Mouse (Mus musculus) spleen, adult 2 months (tissue): Measurements from ENCODE around the gene Pigf. TPM values are rescaled to one million over a fixed set of nuclear protein-coding genes. Genes with fewer than 3 reads are reported as not detected.

Experiments
- DNase-seq, 2 experiments: peaks; one replicate each; pipeline versions ENCODE4 v3.0.0 to v3.0.0-alpha.2; 2012 to 2021; ENCODE audit warnings: low spot score in 2 of 2, low read depth in 1 of 2
- H3K27ac ChIP-seq: fragments of 200-500 bp; 2 replicates; pipeline ENCODE4 v1.5.1; 2012; ENCODE audit warnings: low read length, inconsistent platforms; ENCODE audit not compliant: insufficient read depth
- H3K27me3 ChIP-seq: fragments of 200-500 bp; 2 replicates; pipeline ENCODE4 v1.6.1; 2012; ENCODE audit warnings: mild to moderate bottlenecking, moderate library complexity, low read length, inconsistent platforms; ENCODE audit not compliant: control insufficient read depth, insufficient read depth
- H3K36me3 ChIP-seq: fragments of 200-500 bp; 2 replicates; pipeline ENCODE4 v1.6.1; 2012; ENCODE audit warnings: mild to moderate bottlenecking, low read length, inconsistent platforms; ENCODE audit not compliant: control insufficient read depth, insufficient read depth
- H3K4me1 ChIP-seq: fragments of 200-500 bp; 2 replicates; pipeline ENCODE4 v1.6.1; 2011; ENCODE audit warnings: inconsistent platforms; ENCODE audit not compliant: control insufficient read depth, insufficient read depth, insufficient read length
- H3K4me3 ChIP-seq: fragments of 200-500 bp; 2 replicates; pipeline ENCODE4 v1.5.1; 2011; ENCODE audit warnings: mild to moderate bottlenecking, inconsistent platforms; ENCODE audit not compliant: insufficient read depth, insufficient read length; ENCODE audit errors: extremely low read depth
- CTCF ChIP-seq: fragments of 200-500 bp; IDR thresholded peaks from 2 replicates; pipeline ENCODE4 v1.5.1; 2011; ENCODE audit warnings: mild to moderate bottlenecking, inconsistent platforms; ENCODE audit not compliant: insufficient read depth, insufficient read length, insufficient replicate concordance; ENCODE audit errors: extremely low read depth
- POLR2A ChIP-seq: fragments of 200-500 bp; IDR thresholded peaks from 2 replicates; pipeline ENCODE4 v1.6.1; 2011; ENCODE audit warnings: low read depth, low read length, inconsistent platforms
- WGBS: fragments of 180-500 bp; shearing (Covaris S2); methylation state at CpG from one replicate; pipeline ENCODE4 v1.1.7; 2018; 5-methylcytosine and 5-hydroxymethylcytosine counted together
- polyA plus RNA-seq: library from polyadenylated mRNA; depleted of rRNA; stranded (reverse); fragments of >200 nt; gene quantifications from 2 replicates; pipeline ENCODE4 v1.2.3, GENCODE M21; 2012

Gene Pigf
- polyA plus RNA-seq, 1 experiment, result 2.2 TPM

GRCm38 (mm10) chr17:86978496-86978895 lies 46.7 kb downstream of the Pigf start:
- Histone ChIP-seq H3K36me3 (peaks cover 2% of the 10 kb centered on the region; the same call in 1 of the 2 replicates), H3K27me3 (no peaks in the 10 kb centered on the region), H3K27ac (peak overlapping the region; percentile 3; the same call in 1 of the 2 replicates), H3K4me3 (no peak overlapping the region), H3K4me1 (peaks cover 11% of the 10 kb centered on the region; the same call in 1 of the 2 replicates)
- no peak for DNase-seq
- WGBS, result 25% methylated on average over 6 of the region's 6 CpGs
- TF ChIP-seq CTCF (no peak), POLR2A (no peak)

DNA sequence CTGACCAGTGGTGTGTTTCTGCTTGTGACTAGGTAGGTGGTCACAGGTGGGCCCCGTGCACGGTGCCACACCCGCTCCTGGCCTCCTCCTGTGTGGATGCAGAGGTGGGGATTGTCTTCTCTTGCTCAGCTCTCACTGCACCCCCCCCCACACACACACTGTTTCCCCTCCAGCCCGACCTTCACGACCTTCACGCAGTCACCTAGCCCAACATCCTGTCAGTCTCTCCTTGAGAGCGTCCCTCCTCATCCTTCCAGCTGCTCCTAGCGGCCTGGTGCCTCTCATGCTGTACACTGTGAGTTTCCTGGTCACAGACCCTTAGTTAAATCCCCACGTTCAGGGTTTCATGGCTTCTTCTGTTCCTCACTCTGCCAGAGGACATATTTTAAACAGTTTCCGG lies 48.8 kb downstream of the Pigf start:
- Histone ChIP-seq H3K4me1 (peaks cover 20% of the 10 kb centered on the region; the same call in 1 of the 2 replicates), H3K27me3 (no peaks in the 10 kb centered on the region), H3K4me3 (no peak overlapping the region), H3K27ac (peak overlapping the region; percentile 53), H3K36me3 (peaks cover 5% of the 10 kb centered on the region; the same call in 1 of the 2 replicates)
- DNase-seq, result no peak
- TF ChIP-seq CTCF (no peak), POLR2A (no peak)
- WGBS, result 51% methylated on average over 10 of the region's 10 CpGs

DNA sequence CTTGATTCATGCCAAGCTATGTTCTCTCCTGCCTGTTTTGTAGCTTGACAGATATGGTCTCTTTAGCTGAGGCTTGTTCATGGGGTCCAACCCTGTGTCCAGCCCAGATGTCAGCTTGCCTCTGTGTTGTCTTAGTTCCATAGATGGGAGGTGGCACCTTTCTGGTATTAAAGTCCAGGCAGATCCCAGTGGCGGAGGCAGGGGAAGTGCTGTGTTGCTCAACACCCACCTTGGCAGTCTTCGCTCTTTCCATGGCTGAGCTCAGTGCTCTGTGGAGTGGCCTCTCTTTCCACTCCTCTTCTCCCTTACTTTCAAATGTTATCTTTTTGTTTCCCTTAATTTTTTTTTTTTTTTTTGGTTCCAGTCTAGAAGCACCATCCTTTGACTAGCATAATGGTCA lies 52.1 kb downstream of the Pigf start:
- 83% methylated on average over 2 of the region's 2 CpGs for WGBS
- Histone ChIP-seq H3K27ac (peak overlapping the region; percentile 29; the same call in 1 of the 2 replicates), H3K4me3 (no peak overlapping the region), H3K4me1 (peaks cover 45% of the 10 kb centered on the region), H3K36me3 (peaks cover 5% of the 10 kb centered on the region; the same call in 1 of the 2 replicates), H3K27me3 (no peaks in the 10 kb centered on the region)
- DNase-seq, result no peak
- no peak for TF ChIP-seq CTCF
- TF ChIP-seq POLR2A, result no peak

DNA sequence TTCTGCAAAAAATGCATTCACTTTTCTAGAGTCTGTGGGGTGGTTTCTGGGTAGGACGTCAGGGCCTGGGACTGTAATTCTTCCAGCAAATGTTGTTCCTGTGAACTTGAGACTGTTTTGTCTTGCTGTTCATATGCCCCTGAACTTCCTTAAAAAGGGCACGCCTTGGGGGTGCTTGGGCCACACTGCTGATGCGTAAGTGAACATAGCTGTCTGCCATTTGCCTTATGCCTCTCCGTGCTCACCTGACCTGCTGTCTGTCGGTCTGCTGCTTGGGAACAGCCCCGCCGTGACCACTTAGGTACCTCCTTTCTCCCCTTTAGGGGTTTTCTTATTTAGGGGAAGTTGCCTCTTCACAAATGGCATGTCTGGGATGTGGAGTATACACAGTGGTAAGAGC lies 53.3 kb downstream of the Pigf start:
- 61% methylated on average over 7 of the region's 7 CpGs for WGBS
- Histone ChIP-seq H3K36me3 (peaks cover 5% of the 10 kb centered on the region; the same call in 1 of the 2 replicates), H3K27me3 (no peaks in the 10 kb centered on the region), H3K4me3 (no peak overlapping the region), H3K4me1 (peaks cover 55% of the 10 kb centered on the region), H3K27ac (peak overlapping the region; percentile 88)
- no peak for TF ChIP-seq POLR2A
- no peak for TF ChIP-seq CTCF
- no peak for DNase-seq

DNA sequence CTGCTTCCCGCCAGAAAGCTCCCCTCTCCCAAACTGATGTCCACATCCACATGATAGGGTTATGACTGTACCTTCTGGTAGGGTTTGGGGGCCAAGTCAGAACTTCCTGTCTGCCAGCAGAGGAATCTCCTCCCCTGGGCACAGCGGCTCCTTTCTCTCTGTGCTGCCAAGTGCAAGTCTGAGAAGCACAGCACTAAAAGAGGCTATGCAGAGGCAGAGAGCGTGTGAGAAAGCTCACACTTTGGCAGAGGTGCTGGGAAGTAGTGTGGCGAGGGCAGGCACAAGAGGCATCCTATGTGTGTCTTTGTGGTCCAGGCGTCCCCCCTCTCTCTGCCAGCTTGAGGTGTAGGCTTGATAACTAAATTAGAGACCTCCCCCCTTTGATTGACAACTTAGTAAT lies 54.2 kb downstream of the Pigf start:
- 56% methylated on average over 5 of the region's 5 CpGs for WGBS
- H3K27me3 ChIP-seq, result no peaks in the 10 kb centered on the region
- H3K27ac ChIP-seq, result peak overlapping the region; percentile 88
- H3K4me3 ChIP-seq, result no peak overlapping the region
- no peak for DNase-seq
- peaks cover 3% of the 10 kb centered on the region; the same call in 1 of the 2 replicates for H3K36me3 ChIP-seq
- no peak for TF ChIP-seq CTCF
- TF ChIP-seq POLR2A, result no peak
- peaks cover 51% of the 10 kb centered on the region for H3K4me1 ChIP-seq

DNA sequence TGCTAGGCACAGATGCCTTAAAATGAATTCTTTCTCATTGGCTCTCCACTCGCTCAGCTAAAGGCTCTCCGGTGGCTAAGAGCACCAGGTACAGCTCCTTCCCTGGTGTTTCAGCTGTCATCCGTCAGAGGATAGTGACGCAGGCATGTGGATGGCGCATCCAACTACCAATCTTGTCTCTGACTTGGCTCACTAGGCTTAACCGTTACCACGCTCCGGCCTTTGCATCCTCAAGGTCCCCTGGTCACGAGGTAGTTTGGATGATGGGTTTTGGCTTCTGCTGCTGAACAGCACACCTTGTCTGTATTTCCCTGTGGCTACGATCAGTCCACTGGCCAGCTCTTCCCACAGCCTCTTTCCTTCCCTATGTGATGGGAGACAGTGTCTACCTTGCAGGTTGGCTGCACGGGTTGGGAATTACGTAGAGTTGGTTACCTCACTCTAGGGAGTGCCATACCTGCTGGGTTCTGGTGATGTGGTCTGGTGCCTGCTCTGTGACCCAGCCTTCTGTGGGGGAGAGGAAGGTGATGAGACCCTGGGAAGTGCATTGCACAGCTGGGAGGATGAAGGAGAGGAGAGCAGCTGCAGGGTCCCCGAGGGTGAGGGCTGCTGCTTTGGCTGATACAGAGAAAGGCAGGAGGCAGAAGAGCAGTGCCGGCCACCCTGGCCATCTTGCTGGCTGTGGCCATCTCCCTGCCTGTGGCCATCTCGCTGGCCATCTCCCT lies 55.0 kb downstream of the Pigf start:
- 74% methylated on average over 15 of the region's 15 CpGs for WGBS
- TF ChIP-seq POLR2A (no peak), CTCF (no peak)
- peaks cover 3% of the 10 kb centered on the region; the same call in 1 of the 2 replicates for H3K36me3 ChIP-seq
- H3K27me3 ChIP-seq, result no peaks in the 10 kb centered on the region
- peak overlapping the region; percentile 41; the same call in 1 of the 2 replicates for H3K4me3 ChIP-seq
- peak overlapping the region; percentile 88 for H3K27ac ChIP-seq
- peaks cover 51% of the 10 kb centered on the region for H3K4me1 ChIP-seq
- DNase-seq, result no peak

- 8% methylated on average over 5 of the region's 5 CpGs for WGBS
Observed at GRCm38 (mm10) chr17:86969582-86969981, 55.6 kb downstream of the Pigf start.

More at GRCm38 (mm10) chr17:86969582-86969981, 55.6 kb downstream of the Pigf start:
- DNase-seq, result peak; percentile 82
- TF ChIP-seq POLR2A, result no peak
- 0 out of 2 replicates have a peak, but pooled peaks have one; percentile 28 for TF ChIP-seq CTCF
- Histone ChIP-seq H3K4me1 (peaks cover 53% of the 10 kb centered on the region), H3K27ac (peak overlapping the region; percentile 90), H3K27me3 (no peaks in the 10 kb centered on the region), H3K36me3 (peaks cover 3% of the 10 kb centered on the region; the same call in 1 of the 2 replicates), H3K4me3 (peak overlapping the region; percentile 41; the same call in 1 of the 2 replicates)
